Mouse (Mus musculus) midbrain, postnatal 0 days (tissue): Measurements from ENCODE around the gene Oxct2a. TPM values are rescaled to one million over a fixed set of nuclear protein-coding genes. Genes with fewer than 3 reads are reported as not detected.
A peak's percentile ranks its signal among the peaks of the same experiment; 100 is the strongest.
"Not testable (repeated sequence)": the region's sequence is repeated elsewhere in the genome, so short reads cannot be mapped to it uniquely, and the experiment has no call there.

Experiments
- ATAC-seq: fragments of 200-750 bp; cut with Nextera tagmentation; 2 replicates; pipeline ENCODE4 v1.8.0; 2017; ENCODE audit warnings: moderate number of reproducible peaks, mild to moderate bottlenecking, moderate TSS enrichment, moderate library complexity; ENCODE audit not compliant: low FRiP score
- DNase-seq: peaks from one replicate; pipeline ENCODE4 v3.0.0-alpha.2; 2015; ENCODE audit warnings: low spot score
- H3K27ac ChIP-seq: fragments of 300-500 bp; sonication (generic); 2 replicates; pipeline ENCODE4 v1.5.1; 2014; ENCODE audit warnings: low read depth, mild to moderate bottlenecking, low read length, mixed read lengths
- H3K27me3 ChIP-seq: fragments of 300-500 bp; sonication (generic); 2 replicates; pipeline ENCODE4 v1.6.1; 2014; ENCODE audit warnings: low read length, control low read depth, mixed read lengths; ENCODE audit not compliant: insufficient read depth
- H3K36me3 ChIP-seq: fragments of 300-500 bp; sonication (generic); 2 replicates; pipeline ENCODE4 v1.6.1; 2014; ENCODE audit warnings: low read length, control low read depth, mixed read lengths; ENCODE audit not compliant: insufficient read depth
- H3K4me1 ChIP-seq: fragments of 300-500 bp; sonication (generic); 2 replicates; pipeline ENCODE4 v1.6.1; 2014; ENCODE audit warnings: mild to moderate bottlenecking, control low read depth, antibody characterized with exemption, low read length, mixed read lengths; ENCODE audit not compliant: insufficient read depth
- H3K4me2 ChIP-seq: fragments of 300-500 bp; sonication (generic); 2 replicates; pipeline ENCODE4 v1.6.1; 2014; ENCODE audit warnings: low read depth, mild to moderate bottlenecking, low read length, mixed read lengths; ENCODE audit not compliant: poor library complexity, severe bottlenecking
- H3K4me3 ChIP-seq: fragments of 300-500 bp; sonication (generic); 2 replicates; pipeline ENCODE4 v1.5.1; 2014; ENCODE audit warnings: low read depth, mild to moderate bottlenecking, low read length, moderate library complexity
- H3K9ac ChIP-seq: fragments of 300-500 bp; sonication (generic); replicated peaks from 2 replicates; pipeline ENCODE4 v1.6.1; 2014; ENCODE audit warnings: mild to moderate bottlenecking, low read length, moderate library complexity, mixed read lengths; ENCODE audit not compliant: poor library complexity, severe bottlenecking
- H3K9me3 ChIP-seq: fragments of 300-500 bp; sonication (generic); 2 replicates; pipeline ENCODE4 v1.6.1; 2016; ENCODE audit warnings: low read length, control low read depth
- CTCF ChIP-seq: IDR thresholded peaks from 2 replicates; pipeline ENCODE4 v1.5.1; 2016; ENCODE audit warnings: antibody characterized with exemption, mild to moderate bottlenecking
- WGBS: fragments of 180-500 bp; shearing (Covaris S2); extraction: QIAGEN DNeasy Blood & Tissue Kit; methylation state at CpG from one replicate; pipeline ENCODE4 v1.1.7; 2014; 5-methylcytosine and 5-hydroxymethylcytosine counted together
- polyA plus RNA-seq: library from polyadenylated mRNA; unstranded; fragments of >200 nt; fragmentation: Nextera tagmentation; extraction: Ambion mirVana; gene quantifications from 2 replicates; pipeline ENCODE4 v1.2.1, GENCODE M21; 2015
- total RNA-seq: library from RNA; depleted of rRNA; stranded (reverse); fragments of >200 nt; gene quantifications from 2 replicates; pipeline ENCODE4 v1.2.3, GENCODE M21; 2014

The Oxct2a gene
- total and polyA plus RNA-seq, 2 experiments from 2014 or later = 0.21 TPM; not detected in 1

GRCm38 (mm10) chr4:123297195-123297960 is 26.1 kb downstream of the Oxct2a start:
- no peak overlapping the region for H3K27ac ChIP-seq
- no peaks in the 10 kb centered on the region for H3K27me3 ChIP-seq
- peaks cover 63% of the 10 kb centered on the region for H3K36me3 ChIP-seq
- no peaks in the 10 kb centered on the region for H3K4me1 ChIP-seq
- no peak overlapping the region for H3K4me2 ChIP-seq
- H3K9me3 ChIP-seq = no peaks in the 10 kb centered on the region
- ATAC-seq (no peak), DNase-seq (no peak)
- TF ChIP-seq CTCF = no peak
- no peak overlapping the region for H3K9ac ChIP-seq
- H3K4me3 ChIP-seq = no peak overlapping the region
- WGBS = 89% methylated on average over 22 of the region's 22 CpGs

- H3K9me3 ChIP-seq = no peaks in the 10 kb centered on the region
- WGBS = 85% methylated on average over 5 of the region's 5 CpGs
- no peak overlapping the region for H3K4me2 ChIP-seq
- no peak for TF ChIP-seq CTCF
- no peak overlapping the region for H3K4me3 ChIP-seq
- no peak overlapping the region for H3K27ac ChIP-seq
- H3K27me3 ChIP-seq = no peaks in the 10 kb centered on the region
- peaks cover 64% of the 10 kb centered on the region for H3K36me3 ChIP-seq
- H3K4me1 ChIP-seq = no peaks in the 10 kb centered on the region
- ATAC-seq = no peak
- H3K9ac ChIP-seq = no peak overlapping the region
- DNase-seq = no peak
These were observed 27.3 kb downstream of the Oxct2a start for GRCm38 (mm10) chr4:123296148-123296534.

GRCm38 (mm10) chr4:123295516-123296147 is 27.8 kb downstream of the Oxct2a start:
- Histone ChIP-seq H3K36me3 (peaks cover 66% of the 10 kb centered on the region), H3K9ac (no peak overlapping the region), H3K27ac (no peak overlapping the region), H3K4me3 (no peak overlapping the region), H3K27me3 (no peaks in the 10 kb centered on the region), H3K4me1 (no peaks in the 10 kb centered on the region), H3K9me3 (no peaks in the 10 kb centered on the region), H3K4me2 (no peak overlapping the region)
- ATAC-seq (no peak), DNase-seq (no peak)
- no peak for TF ChIP-seq CTCF
- 91% methylated on average over 21 of the region's 21 CpGs for WGBS

GRCm38 (mm10) chr4:123295026-123295425 is 28.4 kb downstream of the Oxct2a start:
- DNase-seq, H3K9ac ChIP-seq, H3K27ac ChIP-seq, H3K9me3 ChIP-seq, H3K27me3 ChIP-seq, ATAC-seq, H3K4me1 ChIP-seq, H3K4me2 ChIP-seq, H3K4me3 ChIP-seq: not testable (repeated sequence)
- WGBS = 94% methylated on average over 15 of the region's 15 CpGs
- peaks cover 63% of the 10 kb centered on the region for H3K36me3 ChIP-seq

DNA sequence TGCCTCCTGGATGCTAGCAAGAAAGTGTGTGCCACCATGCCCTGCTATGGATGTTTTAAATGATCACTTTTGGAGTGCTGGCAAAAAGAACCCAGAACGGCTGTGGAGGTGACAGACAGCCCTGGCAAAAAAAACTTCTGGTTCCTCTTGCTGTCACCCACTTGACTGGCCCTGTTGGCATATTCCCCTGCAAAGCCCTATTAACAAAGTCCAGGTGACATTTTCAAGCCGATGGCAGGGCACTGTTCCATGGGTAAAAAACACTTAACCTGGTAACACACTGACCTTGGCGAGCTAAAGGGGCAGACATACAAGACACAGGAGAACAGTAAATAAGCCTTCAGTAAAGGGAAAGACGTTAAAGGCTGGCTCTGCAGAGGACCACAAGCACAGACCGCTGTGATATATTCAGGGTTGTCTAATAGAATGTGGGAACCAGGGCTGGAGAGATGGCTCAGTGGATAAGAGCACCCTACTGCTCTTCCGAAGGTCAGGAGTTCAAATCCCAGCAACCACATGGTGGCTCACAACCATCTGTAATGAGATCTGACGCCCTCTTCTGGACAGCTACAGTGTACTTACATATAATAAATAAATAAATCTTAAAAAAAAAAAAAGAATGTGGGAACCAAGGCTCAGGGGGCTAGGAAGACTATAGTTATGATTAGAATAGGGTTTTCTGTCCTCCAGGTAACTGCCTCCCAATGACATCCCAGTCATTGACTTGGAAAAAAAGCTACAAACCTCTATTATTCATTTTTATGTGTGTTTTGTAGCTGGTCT is 29.6 kb downstream of the Oxct2a start:
- no peak overlapping the region for H3K27ac ChIP-seq
- no peak overlapping the region for H3K4me2 ChIP-seq
- H3K9me3 ChIP-seq = no peaks in the 10 kb centered on the region
- H3K4me3 ChIP-seq = no peak overlapping the region
- ATAC-seq (no peak), DNase-seq (peak; percentile 10)
- 83% methylated on average over 7 of the region's 7 CpGs for WGBS
- H3K36me3 ChIP-seq = peaks cover 68% of the 10 kb centered on the region
- no peak overlapping the region for H3K9ac ChIP-seq
- H3K4me1 ChIP-seq = no peaks in the 10 kb centered on the region
- TF ChIP-seq CTCF = peak; percentile 18; the same call in 1 of the 2 replicates
- H3K27me3 ChIP-seq = no peaks in the 10 kb centered on the region
